Mouse (Mus musculus): ENCODE results near the gene Plekhm1. TPM values are rescaled to one million over a fixed set of nuclear protein-coding genes. Genes with fewer than 3 reads are reported as not detected.
"Not testable (repeated sequence)": the region's sequence is repeated elsewhere in the genome, so short reads cannot be mapped to it uniquely, and the experiment has no call there.

The Plekhm1 gene
- 10 to 100 TPM; 18.0 TPM for total RNA-seq (2021)
- long read RNA-seq, experiment 1, partial matches to known transcripts, result 3 of 6 reads
- long read RNA-seq, experiment 1, other reads (novel, unspliced or antisense), result 3 of 6 reads
- long read RNA-seq, experiment 2, full-length matches to known transcripts, result 4 of 18 reads
- long read RNA-seq, experiment 2, partial matches to known transcripts, result 12 of 18 reads
- long read RNA-seq, experiment 2, other reads (novel, unspliced or antisense), result 2 of 18 reads

DNA sequence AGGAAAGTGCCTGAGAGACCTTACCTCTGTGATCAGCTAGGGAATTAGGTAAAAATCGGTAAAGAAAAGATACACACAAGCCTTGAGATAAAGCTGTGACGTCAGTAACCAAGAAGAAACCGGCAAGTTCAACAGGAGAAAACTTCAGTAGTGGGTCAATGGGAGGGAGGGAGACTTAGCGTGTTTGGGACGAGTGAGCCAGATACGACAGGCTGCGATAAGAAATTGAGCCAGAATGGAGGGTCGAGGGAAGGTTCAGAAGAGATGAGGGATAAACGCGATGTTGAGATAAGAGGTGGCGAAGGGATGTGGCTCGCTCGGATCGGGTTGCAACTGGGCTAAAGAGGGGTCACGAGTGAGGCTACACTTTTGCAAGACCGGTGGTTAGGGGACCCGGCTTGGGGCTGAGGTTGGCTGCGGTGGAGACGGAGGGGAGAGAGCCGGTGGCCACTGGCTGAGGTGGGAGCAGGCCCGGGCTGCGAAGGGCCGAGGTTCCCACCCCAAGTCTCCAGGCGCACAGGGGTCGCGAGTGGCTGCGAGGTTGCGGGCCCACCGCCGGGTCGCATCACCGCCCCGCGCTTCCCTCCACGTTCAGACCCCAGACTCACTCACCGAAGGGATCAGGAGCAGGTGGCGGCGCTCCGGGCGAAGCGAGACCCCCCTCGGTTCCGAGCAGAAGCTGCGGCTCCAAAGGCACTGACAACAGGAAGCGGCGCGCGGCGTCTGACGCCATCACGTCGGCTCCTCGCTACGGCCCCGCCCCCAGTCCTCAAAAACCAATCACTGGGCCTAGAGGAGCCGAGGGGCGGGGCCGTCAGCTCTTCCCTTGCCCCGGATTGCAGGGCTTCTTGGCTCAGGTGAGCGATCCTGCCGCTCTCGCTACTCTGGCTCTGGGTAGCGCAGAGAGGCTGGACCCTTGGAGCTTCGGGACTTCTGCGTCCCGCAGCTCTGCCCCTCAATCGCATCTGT, at the start of gene Plekhm1:
Plekhm1 (minus strand) TSS at position 707 of the 969 bp plus-strand sequence.
- peak; percentile 85 to 86 for DNase-seq (ENCODE audit: low spot score in 2 of 2)

DNA sequence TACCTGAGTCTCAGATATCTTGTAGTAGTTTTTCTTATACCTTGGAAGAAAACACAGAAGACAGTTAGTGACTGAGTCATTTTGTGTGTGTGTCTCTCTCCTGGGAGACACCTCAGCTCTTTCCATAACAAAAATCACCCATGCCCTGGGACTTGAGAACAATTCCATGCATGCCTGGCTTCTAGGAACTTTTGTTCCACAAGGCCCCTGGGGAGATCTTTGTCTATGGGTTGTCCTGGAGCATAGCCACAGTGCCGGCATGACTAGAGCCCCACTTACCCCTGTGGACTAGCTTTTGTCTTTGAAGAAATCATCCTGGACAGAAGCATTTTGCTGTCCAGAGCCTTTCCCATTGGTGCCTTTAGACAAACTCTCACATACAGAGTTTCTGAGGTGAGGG, 38.6 kb upstream of the Plekhm1 start:
- not testable (repeated sequence) for DNase-seq (ENCODE audit: low spot score in 2 of 2)

DNA sequence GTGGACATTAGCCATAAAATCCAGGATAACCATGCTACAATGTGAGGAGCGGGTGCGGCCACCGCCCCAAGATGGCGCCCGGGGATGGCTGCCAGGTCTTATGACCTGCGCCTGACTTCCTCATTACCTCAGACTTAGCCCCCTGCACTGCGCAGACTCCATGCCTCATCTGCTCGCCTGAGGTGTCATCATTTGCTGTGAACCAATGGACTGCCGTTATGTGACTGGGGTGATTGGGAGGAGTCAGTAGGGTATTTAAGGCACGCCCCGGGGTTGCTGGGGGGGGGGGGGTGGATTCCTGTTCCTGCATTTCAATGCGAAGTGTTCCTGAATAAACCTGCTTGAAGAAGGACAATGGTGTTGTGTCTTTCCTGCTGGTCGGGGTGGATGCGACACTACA, 37.2 kb upstream of the Plekhm1 start:
- not testable (repeated sequence) for DNase-seq (ENCODE audit: low spot score in 2 of 2)

DNA sequence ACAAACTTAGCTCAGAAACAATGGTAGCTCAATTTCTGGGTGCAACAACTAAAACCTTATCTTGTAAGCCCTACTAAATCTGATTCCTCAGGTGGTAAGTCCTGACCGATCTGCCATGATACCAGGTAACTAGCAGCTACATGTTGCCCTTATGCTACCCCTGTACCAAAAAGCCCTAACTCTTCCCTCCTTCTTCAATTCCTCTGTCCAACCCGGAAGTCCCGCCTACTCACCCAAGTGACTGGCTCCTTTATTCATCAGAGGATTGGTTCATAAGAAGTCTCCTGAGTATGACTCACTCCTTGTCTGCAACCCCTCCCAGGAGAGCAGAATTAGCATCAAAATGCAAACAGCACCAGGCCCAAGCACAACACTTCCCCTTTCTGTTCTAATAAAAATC, 31.2 kb upstream of the Plekhm1 start:
- DNase-seq (ENCODE audit: low spot score in 2 of 2), result no peak

DNA sequence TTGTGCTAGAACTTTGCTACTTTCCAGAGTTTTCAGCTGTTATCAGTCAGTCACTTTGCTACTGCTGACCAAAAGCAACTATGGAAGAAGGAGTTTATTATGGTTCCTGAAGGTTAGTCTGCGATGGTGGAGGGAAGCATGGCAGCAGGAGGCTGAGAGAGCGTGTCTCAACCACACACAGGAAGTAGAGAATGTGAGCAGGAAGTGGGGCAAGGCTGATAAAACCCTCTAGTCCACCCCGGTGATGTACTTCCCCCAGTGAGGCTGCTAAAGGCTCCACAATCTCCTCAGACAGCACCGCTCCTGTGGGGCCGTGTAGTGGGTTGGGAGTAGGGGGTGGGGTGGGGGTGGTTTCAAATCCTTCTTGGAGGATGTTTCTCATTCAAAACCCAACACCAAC, 23.8 kb upstream of the Plekhm1 start:
- no peak for DNase-seq (ENCODE audit: low spot score in 2 of 2)

DNA sequence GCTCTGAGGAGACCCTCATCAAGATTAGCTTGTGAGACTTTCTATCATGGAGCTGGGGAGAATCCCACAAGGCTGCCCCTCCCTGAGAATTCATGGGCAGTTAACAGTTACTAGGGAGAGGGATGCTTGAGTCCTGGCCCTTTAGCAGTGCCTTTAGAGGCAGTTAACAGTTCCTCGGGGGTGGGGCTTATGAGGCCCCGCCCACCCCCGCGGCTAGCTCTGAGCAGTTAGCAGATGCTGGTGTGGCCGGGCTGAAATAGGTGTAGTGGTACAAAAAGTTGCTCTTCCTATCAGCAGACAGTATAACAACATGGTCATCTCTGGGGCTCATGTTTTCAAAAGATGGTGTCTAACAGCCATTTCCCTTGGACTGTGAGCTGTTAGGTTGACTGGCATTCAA, 12.5 kb upstream of the Plekhm1 start:
- DNase-seq (ENCODE audit: low spot score in 2 of 2), result no peak

DNA sequence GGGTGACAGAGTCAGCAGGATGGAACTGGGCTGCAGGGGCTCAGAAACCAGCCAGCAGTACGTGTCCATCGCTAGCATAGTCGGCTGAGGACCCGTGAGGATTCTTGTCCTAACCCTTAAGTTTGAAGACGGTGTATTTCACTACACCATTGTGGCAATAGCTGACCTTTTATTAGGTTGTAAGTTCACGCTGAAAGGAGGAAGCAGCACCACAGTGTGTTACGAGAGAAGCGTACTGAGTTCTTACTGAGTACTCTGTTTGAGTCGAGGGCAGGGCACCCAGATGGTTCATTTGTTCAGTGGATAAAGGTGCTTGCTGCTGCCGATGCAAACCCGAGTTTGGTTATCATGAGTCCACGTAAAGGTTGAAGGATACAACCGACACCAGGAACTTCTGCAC, 7.2 kb upstream of the Plekhm1 start:
- no peak for DNase-seq (ENCODE audit: low spot score in 2 of 2)

DNA sequence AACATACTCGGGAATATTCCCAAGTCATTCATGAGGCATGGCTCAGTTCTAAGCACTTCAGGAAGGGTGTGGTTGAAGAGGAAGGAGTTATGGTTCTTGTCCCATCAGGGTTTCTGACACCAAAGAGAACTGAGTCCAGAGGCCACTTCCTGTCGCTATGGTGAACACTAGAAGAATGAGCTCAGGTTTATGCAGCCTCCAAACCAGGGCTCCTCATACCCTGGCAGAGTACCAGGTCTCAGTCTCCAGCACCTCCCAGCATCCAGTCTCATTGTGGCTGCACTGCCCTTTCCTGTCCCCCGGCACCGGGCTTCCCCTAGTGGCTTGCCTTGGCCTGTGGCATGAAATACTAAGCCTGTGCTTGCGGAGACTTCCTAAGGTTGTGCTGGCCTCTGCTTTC, 6.7 kb upstream of the Plekhm1 start:
- no peak for DNase-seq (ENCODE audit: low spot score in 2 of 2)

DNA sequence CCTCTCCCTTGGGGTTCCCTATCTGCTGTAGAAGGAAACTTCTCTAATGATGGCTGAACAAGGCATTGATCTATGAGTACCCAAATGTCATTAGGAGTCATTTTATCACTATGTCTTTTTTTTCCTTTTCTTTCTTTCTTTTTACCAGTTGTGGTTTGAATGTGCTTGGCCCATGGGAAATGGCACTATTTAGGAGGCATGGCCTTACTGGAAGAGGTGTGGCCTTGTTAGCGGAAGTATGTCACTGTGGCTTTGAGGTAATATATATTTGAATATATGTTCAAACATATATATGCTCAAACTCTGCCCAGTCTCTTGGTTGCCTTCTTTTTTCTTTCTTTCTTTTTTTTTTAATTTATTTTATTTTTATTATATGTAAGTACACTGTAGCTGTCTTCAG, 1.0 kb upstream of the Plekhm1 start:
- no peak for DNase-seq (ENCODE audit: low spot score in 2 of 2)

DNA sequence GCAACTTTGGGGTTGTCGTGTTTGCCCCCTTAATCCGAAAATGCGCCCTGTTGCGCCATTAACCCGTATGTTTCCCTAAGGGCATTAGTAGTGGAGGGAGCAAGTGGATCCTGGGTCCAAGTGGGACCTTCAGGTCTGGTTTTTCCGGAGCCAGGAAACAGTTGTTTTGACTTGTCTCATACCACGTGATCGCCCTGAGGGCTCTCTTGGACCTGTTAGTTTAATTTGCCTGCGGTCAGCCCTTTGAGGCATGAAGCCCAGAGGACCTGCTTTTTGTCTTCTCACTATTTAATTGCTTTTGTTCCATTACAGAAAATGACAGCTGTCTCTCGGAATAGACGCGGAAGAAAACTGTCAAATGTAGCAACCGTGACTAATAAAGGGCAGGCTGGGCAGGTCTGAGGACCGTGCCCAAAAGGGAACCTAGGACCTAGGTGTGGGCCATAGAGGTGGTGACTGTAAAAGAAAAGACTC, 500 bp upstream of the Plekhm1 start:
- no peak for DNase-seq (ENCODE audit: low spot score in 2 of 2)

DNA sequence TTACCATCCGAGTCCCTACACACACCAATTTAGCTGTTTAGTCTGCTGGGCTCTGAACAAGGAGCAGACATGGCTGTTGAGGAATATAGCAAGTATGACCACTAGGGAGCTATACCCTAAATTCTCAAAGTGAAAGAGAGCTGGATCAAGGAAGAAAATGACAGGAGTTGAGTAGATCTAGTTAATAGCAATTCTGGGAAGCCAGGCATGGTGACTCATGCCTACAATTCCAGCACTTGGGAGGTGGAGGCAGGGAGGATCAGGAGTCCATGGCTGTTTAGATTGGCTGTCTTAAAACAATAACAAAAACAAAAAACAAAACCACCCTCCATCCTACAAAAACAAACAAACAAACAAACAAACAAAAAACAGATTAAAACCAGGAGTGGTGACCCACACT, 1.2 kb downstream of the Plekhm1 start:
- DNase-seq (ENCODE audit: low spot score in 2 of 2), result no peak

DNA sequence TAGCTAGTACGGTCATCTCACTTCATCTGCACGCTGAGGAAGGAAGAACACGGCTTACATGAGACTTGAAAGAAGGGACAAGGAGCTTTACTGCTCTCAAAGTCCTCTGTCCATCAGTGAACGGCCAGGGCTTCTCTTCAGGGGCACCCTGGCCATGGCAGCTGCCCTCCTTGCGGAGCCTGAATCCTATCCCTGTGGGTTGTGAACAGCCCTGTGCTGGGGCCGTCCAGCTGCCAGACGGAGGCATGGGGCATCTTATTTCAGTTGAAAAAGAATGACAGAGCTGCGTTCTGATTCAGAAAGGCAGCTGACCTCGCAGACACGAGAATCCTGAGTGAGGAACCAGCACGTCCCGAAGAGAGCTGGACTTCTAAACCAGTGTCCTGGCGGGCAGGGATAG, 3.6 kb downstream of the Plekhm1 start:
- DNase-seq (ENCODE audit: low spot score in 2 of 2), result no peak

DNA sequence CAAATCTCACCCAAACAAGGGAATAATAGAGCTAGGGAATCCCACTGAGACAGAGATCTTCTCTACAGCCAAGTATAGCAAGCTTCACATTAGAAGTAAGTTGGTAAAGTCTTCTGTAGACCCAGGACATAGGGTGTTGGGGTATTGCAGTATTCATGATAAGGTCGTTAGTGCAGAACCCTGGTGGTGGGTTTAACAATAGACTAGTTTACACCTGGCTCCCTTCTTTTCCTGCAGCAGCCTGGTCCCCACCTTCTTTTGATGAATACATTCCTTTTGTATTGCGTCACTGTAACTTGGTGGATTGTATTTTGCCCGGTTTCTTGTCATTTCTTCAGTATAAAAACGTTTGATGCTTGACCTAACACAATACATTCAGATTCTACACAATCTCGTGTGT, 5.4 kb downstream of the Plekhm1 start:
- not testable (repeated sequence) for DNase-seq (ENCODE audit: low spot score in 2 of 2)

DNA sequence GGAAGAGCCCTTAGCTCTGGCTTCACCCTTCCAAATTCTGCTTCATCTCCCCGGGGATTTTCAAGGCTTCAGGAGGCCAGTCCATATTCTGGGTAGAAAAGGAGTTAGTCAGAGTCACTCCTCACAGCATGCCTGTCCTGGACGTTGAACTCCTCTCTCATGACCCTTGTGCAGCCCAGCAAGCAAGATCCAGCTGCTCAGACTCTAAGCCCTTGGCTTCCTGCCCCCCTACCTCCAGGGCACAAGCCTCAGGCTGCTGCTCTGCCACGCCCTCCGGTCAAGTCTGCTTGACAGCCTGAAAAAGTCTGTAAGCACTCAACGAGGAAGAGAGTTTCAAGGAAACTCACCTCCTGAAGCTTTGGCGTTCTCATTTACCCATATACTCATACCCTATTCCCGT, 5.9 kb downstream of the Plekhm1 start:
- no peak for DNase-seq (ENCODE audit: low spot score in 2 of 2)

DNA sequence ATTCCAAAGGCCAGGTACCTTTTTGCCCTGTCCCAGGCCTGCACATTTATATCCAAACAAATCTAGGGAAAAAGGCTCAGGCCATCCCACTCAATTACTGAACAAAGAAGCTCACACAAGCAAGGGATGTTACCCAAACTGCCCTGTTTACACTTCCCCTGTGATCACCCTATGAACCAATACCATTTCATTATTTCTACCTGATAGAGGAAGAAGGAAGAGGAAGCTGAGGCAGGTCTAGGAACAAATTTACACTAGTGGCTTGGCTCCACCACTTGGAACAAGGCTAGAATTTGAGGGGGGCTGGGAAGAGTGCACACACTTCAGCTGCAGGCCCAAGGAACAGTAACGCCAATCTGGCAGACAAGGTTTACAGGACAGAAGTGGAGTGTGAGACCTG, 6.7 kb downstream of the Plekhm1 start:
- no peak for DNase-seq (ENCODE audit: low spot score in 2 of 2)

DNA sequence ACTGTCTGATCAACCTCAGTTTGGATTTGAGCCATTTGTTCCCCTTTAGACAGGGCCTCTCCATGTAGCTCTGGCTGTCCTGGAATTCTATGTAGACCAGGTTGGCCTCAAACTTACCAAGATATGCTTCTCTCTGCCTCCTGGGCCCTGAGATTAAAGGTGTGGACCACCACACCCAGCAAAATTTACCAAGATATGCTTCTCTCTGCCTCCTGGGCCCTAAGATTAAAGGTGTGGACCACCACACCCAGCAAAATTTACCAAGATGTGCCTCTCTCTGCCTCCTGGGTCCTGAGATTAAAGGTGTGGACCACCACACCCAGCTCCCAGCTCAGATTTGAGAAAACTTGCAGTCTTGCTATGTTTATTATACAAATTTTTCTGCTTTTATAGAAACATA, 7.9 kb downstream of the Plekhm1 start:
- no peak for DNase-seq (ENCODE audit: low spot score in 2 of 2)

DNA sequence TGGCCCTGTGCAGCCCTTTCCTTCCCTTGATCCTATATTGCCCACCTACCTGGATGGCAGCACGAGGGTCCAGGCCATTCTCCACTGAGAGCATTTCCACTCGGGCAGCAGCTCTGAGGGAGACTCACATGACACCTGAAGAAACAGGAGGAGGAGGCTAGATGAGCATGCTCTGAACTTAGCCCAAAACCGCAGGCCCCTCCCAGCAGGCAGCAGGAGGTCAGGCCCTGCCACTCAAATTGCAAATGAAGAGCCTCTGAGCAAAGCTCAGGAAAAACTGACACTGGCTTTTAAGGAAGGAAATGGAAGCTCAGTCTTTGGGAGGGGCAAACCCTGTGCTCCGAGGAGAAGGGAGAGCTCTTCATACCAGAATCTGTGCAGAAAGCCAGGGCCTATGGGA, 8.7 kb downstream of the Plekhm1 start:
- DNase-seq (ENCODE audit: low spot score in 2 of 2), result no peak

DNA sequence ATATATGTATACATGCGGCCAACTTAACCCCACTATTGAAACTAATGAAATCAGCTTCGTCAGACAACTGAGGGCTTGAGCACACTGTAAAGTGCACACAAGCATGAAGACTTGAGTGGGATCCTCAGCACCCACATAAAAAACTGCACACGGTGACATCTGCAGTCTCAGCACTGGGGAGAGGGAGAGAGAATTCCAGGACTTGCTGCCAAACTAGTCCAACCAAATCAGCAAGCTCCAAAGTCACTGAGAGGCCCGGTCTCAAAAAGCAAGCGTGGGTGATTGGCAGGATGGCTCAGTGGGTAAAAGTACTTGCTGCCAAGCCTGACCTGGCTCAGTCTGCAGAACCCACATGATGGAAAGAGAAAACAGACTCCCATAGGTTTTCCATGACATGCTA, 9.7 kb downstream of the Plekhm1 start:
- no peak for DNase-seq (ENCODE audit: low spot score in 2 of 2)

DNA sequence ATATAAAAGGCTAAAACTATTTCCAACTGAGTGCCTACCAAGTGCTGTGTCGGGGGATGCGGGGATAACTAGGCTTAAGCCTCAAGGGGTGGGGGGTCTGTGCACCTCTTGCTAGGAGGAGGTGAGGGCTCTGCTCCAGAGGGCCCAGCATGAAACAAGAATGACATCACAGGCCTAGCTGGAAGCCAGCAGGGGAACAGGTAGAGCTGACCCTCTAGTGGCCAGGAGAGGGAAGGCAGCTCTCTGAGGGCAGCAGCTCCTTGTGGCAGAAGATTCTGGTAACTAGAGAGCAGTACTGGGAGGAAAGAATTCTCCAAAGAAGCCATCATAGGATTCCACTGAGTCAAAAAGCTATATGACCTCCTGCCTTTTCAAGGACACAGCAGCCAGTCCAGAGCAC, 10.3 kb downstream of the Plekhm1 start:
- DNase-seq (ENCODE audit: low spot score in 2 of 2), result no peak

DNA sequence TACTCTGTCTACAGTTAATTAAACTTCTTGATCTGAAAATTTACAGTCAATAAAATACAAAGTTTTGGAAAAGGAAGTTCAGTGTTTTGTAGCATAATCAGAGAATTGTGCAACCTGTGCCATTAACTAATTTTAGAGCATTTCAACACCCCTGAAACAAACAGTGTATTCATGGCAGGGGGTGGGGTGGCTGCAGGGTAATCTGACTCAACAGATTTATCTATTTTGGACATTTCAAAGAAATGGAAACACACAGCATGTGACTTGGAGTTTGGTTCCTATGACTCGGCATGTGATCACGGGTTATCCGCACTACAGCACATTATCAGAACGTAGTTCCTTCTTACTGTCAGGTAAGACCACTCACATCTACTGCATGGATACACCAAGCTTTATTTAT, 12.5 kb downstream of the Plekhm1 start:
- DNase-seq (ENCODE audit: low spot score in 2 of 2), result no peak

DNA sequence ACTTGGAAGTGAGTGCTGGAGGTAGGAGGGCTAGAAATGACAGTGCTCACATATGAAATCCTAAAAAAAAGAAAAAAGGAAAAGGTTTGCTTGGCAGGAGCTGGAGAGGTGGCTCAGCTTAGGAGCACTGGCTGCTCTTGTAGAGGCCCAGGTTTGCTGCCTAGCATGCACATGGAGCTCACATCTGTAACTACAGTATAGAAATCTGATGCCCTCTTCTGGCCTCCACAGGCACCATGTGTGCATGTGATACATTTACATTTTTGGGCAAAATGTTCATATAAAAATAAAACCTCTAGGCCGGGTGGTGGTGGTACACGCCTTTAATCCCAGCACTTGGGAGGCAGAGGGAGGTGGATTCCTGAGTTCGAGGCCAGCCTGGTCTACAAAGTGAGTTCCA, 13.4 kb downstream of the Plekhm1 start:
- DNase-seq (ENCODE audit: low spot score in 2 of 2), result no peak

DNA sequence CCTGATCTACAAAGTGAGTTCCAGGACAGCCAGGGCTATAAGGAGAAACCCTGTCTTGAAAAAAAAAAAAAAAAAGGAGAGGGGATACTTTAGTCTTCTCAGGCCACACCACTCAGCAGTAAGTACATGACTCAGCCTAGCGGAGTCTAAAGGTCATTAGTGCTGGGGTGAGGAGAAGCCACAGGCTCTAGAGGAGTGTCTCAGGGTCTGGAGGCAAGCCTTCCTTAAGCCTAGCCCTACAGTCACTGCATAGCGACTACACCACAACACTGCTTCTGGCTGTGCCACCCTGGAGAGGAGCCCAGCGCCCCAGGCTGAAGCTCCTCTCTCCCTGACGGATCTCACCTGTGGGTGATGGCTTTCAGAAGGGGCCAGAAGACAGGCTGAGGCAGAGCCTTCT, 15.8 kb downstream of the Plekhm1 start:
- DNase-seq (ENCODE audit: low spot score in 2 of 2), result no peak

DNA sequence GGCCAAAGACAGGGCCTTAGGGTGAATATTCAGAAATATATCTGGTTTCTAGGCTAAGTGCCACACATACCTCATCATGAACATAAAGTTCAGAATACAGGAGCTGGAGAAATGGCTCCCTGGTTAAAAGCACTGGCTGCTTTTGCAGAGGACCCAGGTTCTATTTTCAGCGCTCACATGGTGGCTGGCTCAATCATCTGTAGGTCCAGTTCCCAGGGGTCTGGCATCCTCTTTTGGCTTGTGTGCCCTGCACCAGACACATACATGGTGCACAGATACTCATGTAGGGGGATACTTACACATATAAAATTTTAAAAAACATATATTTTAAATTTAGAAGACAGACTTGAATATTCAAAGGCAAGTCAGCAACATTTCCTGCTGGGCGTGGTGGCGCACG, 16.3 kb downstream of the Plekhm1 start:
- DNase-seq (ENCODE audit: low spot score in 2 of 2), result no peak

Data from adrenal gland, postnatal 4 days (tissue).